Mouse (Mus musculus): ENCODE results near the gene Wfdc2. TPM values are rescaled to one million over a fixed set of nuclear protein-coding genes. Genes with fewer than 3 reads are reported as not detected.

Wfdc2 gene
- 1,286 and 1,630 TPM in 2 replicates for polyA plus RNA-seq (2012; rRNA removed)

GRCm38 (mm10) chr2:164562391-164563188, at the start of gene Wfdc2:
TSS of gene Wfdc2 (plus strand) at chr2:164562413.
- TF ChIP-seq POLR2A (IDR thresholded peaks at IDR 0.05; ENCODE audit: borderline replicate concordance, extremely low read depth, low read depth, low read length) (peak; percentile 90), CTCF (IDR thresholded peaks at IDR 0.05; ENCODE audit: insufficient read depth, low read length) (no peak)
- peak; percentile 73 for DNase-seq
- no peaks in the 10 kb centered on the region; the same call in 1 of the 2 replicates for H3K4me1 ChIP-seq (ENCODE audit: control insufficient read depth, insufficient read depth, low read length)
- 24% methylated on average over 24 of the region's 24 CpGs for WGBS
- peak within 1 kb of the TSS; percentile 64 for H3K4me3 ChIP-seq (replicated peaks; ENCODE audit: extremely low read depth, low read depth, low read length)

GRCm38 (mm10) chr2:164513389-164513788, 48.8 kb upstream of the Wfdc2 start:
- H3K4me1 ChIP-seq (ENCODE audit: control insufficient read depth, insufficient read depth, low read length), result peaks cover 4% of the 10 kb centered on the region
- H3K4me3 ChIP-seq (replicated peaks; ENCODE audit: extremely low read depth, low read depth, low read length), result no peak overlapping the region
- DNase-seq, result peak; percentile 31
- TF ChIP-seq CTCF (IDR thresholded peaks at IDR 0.05; ENCODE audit: insufficient read depth, low read length) (no peak), POLR2A (IDR thresholded peaks at IDR 0.05; ENCODE audit: borderline replicate concordance, extremely low read depth, low read depth, low read length) (peak; percentile 15; the same call in 1 of the 2 replicates)
- 47% methylated on average over 8 of the region's 8 CpGs for WGBS

- H3K4me3 ChIP-seq (replicated peaks; ENCODE audit: extremely low read depth, low read depth, low read length), result no peak overlapping the region
- peaks cover 4% of the 10 kb centered on the region for H3K4me1 ChIP-seq (ENCODE audit: control insufficient read depth, insufficient read depth, low read length)
- no peak for DNase-seq
- TF ChIP-seq CTCF (IDR thresholded peaks at IDR 0.05; ENCODE audit: insufficient read depth, low read length) (no peak), POLR2A (IDR thresholded peaks at IDR 0.05; ENCODE audit: borderline replicate concordance, extremely low read depth, low read depth, low read length) (no peak)
- 63% methylated on average over 3 of the region's 3 CpGs for WGBS
Measured at GRCm38 (mm10) chr2:164514916-164515315, 47.3 kb upstream of the Wfdc2 start.

GRCm38 (mm10) chr2:164515897-164516296, 46.3 kb upstream of the Wfdc2 start:
- WGBS, result 69% methylated on average over 9 of the region's 9 CpGs
- TF ChIP-seq CTCF (IDR thresholded peaks at IDR 0.05; ENCODE audit: insufficient read depth, low read length) (no peak), POLR2A (IDR thresholded peaks at IDR 0.05; ENCODE audit: borderline replicate concordance, extremely low read depth, low read depth, low read length) (no peak)
- Histone ChIP-seq H3K4me1 (ENCODE audit: control insufficient read depth, insufficient read depth, low read length) (peaks cover 2% of the 10 kb centered on the region), H3K4me3 (replicated peaks; ENCODE audit: extremely low read depth, low read depth, low read length) (no peak overlapping the region)
- no peak for DNase-seq

GRCm38 (mm10) chr2:164516592-164516991, 45.6 kb upstream of the Wfdc2 start:
- Histone ChIP-seq H3K4me1 (ENCODE audit: control insufficient read depth, insufficient read depth, low read length) (peaks cover 2% of the 10 kb centered on the region), H3K4me3 (replicated peaks; ENCODE audit: extremely low read depth, low read depth, low read length) (no peak overlapping the region)
- TF ChIP-seq CTCF (IDR thresholded peaks at IDR 0.05; ENCODE audit: insufficient read depth, low read length) (no peak), POLR2A (IDR thresholded peaks at IDR 0.05; ENCODE audit: borderline replicate concordance, extremely low read depth, low read depth, low read length) (no peak)
- 65% methylated on average over 11 of the region's 11 CpGs for WGBS
- DNase-seq, result no peak

- WGBS, result 35% methylated on average over 10 of the region's 10 CpGs
- TF ChIP-seq CTCF (IDR thresholded peaks at IDR 0.05; ENCODE audit: insufficient read depth, low read length) (peak; percentile 78), POLR2A (IDR thresholded peaks at IDR 0.05; ENCODE audit: borderline replicate concordance, extremely low read depth, low read depth, low read length) (no peak)
- peak; percentile 68 for DNase-seq
- Histone ChIP-seq H3K4me1 (ENCODE audit: control insufficient read depth, insufficient read depth, low read length) (peaks cover under 1% of the 10 kb centered on the region; the same call in 1 of the 2 replicates), H3K4me3 (replicated peaks; ENCODE audit: extremely low read depth, low read depth, low read length) (no peak overlapping the region)
Measured at GRCm38 (mm10) chr2:164517485-164518221, 44.6 kb upstream of the Wfdc2 start.

- 56% methylated on average over 11 of the region's 11 CpGs for WGBS
- H3K4me3 ChIP-seq (replicated peaks; ENCODE audit: extremely low read depth, low read depth, low read length), result no peak overlapping the region
- no peak for TF ChIP-seq CTCF (IDR thresholded peaks at IDR 0.05; ENCODE audit: insufficient read depth, low read length)
- no peak for TF ChIP-seq POLR2A (IDR thresholded peaks at IDR 0.05; ENCODE audit: borderline replicate concordance, extremely low read depth, low read depth, low read length)
- no peak for DNase-seq
- H3K4me1 ChIP-seq (ENCODE audit: control insufficient read depth, insufficient read depth, low read length), result no peaks in the 10 kb centered on the region
Measured at GRCm38 (mm10) chr2:164518266-164519170, 43.7 kb upstream of the Wfdc2 start.

- WGBS, result 77% methylated on average over 6 of the region's 6 CpGs
- H3K4me1 ChIP-seq (ENCODE audit: control insufficient read depth, insufficient read depth, low read length), result no peaks in the 10 kb centered on the region
- TF ChIP-seq POLR2A (IDR thresholded peaks at IDR 0.05; ENCODE audit: borderline replicate concordance, extremely low read depth, low read depth, low read length), result no peak
- no peak for TF ChIP-seq CTCF (IDR thresholded peaks at IDR 0.05; ENCODE audit: insufficient read depth, low read length)
- H3K4me3 ChIP-seq (replicated peaks; ENCODE audit: extremely low read depth, low read depth, low read length), result no peak overlapping the region
- no peak for DNase-seq
Measured at GRCm38 (mm10) chr2:164519171-164519526, 43.1 kb upstream of the Wfdc2 start.

- no peak overlapping the region for H3K4me3 ChIP-seq (replicated peaks; ENCODE audit: extremely low read depth, low read depth, low read length)
- TF ChIP-seq POLR2A (IDR thresholded peaks at IDR 0.05; ENCODE audit: borderline replicate concordance, extremely low read depth, low read depth, low read length), result no peak
- peak; percentile 93 for TF ChIP-seq CTCF (IDR thresholded peaks at IDR 0.05; ENCODE audit: insufficient read depth, low read length)
- DNase-seq, result peak; percentile 54
- H3K4me1 ChIP-seq (ENCODE audit: control insufficient read depth, insufficient read depth, low read length), result no peaks in the 10 kb centered on the region
- 6% methylated on average over 3 of the region's 3 CpGs for WGBS
Measured at GRCm38 (mm10) chr2:164520782-164521181, 41.4 kb upstream of the Wfdc2 start.

Data from lung, adult 2 months (tissue).